Mouse (Mus musculus) kidney, postnatal 25 days (tissue): Measurements from ENCODE around the gene Ip6k2.
A peak's percentile ranks its signal among the peaks of the same experiment; 100 is the strongest.

ENCODE experiments used
- DNase-seq, 2 experiments: peaks; one replicate each; pipeline ENCODE4 v3.0.0; 2021; ENCODE audit warnings: mixed read lengths in 2 of 2

The Ip6k2 gene

GRCm38 (mm10) chr9:108782836-108783547, 604 bp upstream of the Ip6k2 start:
- DNase-seq, result no peak

- no peak for DNase-seq
Measured at GRCm38 (mm10) chr9:108785416-108785815, 1.8 kb downstream of the Ip6k2 start.

- DNase-seq, result no peak
Measured at GRCm38 (mm10) chr9:108786494-108786893, 2.9 kb downstream of the Ip6k2 start.

- DNase-seq, result no peak
Measured at GRCm38 (mm10) chr9:108787080-108787479, 3.5 kb downstream of the Ip6k2 start.

DNA sequence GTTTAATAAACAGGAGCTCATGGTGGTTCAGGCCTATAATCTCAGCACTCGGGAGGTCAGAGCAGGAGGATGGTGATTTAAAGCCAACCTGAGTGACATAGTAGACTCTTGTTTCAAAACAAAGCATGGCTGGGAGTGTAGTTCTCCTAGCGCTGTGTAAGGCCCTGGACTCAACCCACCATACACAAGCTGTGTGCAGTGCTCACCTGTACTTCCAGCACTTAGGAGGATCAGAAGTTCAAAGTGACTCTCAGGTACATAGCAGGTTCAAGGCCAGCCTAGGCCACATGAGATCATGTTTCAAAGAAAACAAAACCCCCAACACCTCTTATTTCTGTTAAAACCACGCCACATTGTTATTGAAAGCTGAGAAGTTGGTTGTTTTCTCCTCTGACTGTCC, 5.1 kb downstream of the Ip6k2 start:
- no peak for DNase-seq

- DNase-seq, result no peak
Measured at GRCm38 (mm10) chr9:108792307-108792706, 8.7 kb downstream of the Ip6k2 start.

- DNase-seq, result no peak
Measured at GRCm38 (mm10) chr9:108792730-108793129, 9.1 kb downstream of the Ip6k2 start.

DNA sequence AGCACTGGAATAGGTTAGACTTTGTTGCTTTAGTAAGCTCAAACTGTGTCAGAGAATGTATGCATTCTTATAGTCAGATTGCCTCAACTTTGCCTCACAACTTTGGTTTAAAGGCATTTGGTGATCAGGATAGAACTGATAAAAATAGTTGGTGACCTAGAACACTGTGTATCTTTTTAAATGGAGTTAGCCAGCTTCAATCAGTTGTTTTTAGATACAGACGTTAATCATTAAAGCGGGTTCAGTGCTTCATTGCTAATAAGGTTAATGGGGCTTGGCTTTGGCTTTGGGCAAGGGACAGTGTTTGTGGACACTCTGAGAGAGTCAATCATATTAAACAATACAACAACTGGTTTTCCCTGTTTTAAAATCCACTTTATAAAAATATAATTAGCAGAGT, 11.7 kb downstream of the Ip6k2 start:
- peak in 1 of 2 experiments; percentile 38 for DNase-seq

GRCm38 (mm10) chr9:108795762-108796161, 12.2 kb downstream of the Ip6k2 start:
- DNase-seq, result peak; percentile 80 to 92

DNA sequence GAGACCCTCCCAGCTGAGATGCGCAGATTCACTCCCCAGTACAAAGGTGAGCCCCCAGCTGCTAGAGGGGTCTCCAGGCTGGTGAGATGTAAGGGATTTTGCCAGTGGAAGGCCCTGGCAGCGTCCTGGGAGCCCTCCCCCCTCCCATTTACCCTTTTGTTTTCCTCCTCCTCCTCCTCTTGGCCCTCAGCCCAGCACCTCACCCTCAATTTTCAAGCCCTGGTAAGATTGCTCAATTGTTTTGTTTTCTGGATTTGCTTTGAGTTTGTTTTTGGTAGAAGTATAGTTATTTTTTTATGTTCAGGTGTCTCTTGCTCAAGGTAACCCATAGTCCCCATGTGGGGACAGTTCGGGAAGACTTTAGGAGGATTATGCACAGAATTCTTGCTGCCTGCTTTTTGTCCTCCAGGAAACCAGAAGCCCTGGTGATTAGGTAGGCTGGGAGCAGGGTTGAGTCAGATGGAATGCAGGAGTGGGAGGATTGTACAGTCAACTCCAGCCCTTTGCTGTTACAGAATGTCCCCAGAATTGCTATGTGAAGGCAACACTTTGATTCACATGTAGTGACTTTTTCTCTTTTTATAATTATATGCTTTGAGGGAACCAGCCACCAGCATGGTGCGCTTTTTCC, 12.9 kb downstream of the Ip6k2 start:
- peak in 1 of 2 experiments; percentile 56 for DNase-seq

DNA sequence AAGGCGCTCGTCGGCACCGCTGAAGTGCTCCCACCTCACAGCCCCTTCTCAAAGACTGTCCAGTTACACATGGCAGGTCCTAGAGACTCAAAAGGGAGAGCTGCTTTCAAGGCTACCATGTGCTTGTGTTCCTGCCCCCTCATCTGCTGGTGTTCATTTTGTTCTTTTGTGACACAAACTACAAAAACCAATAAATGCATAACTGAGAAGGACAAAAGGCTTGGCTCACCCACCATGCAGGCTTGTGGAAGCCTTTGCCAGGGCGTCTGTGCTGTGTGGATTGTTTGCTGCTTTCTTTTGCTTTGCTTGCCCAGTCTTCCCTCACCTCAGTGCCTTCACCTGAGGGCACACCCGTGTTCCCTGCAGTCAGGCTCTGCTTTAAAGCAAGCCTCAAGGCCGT, 13.9 kb downstream of the Ip6k2 start:
- no peak for DNase-seq

- DNase-seq, result no peak
Measured at GRCm38 (mm10) chr9:108798508-108799075, 15.0 kb downstream of the Ip6k2 start.

- DNase-seq, result no peak
Measured at GRCm38 (mm10) chr9:108799564-108799963, 16.0 kb downstream of the Ip6k2 start.

- DNase-seq, result no peak
Measured at GRCm38 (mm10) chr9:108805768-108806167, 22.2 kb downstream of the Ip6k2 start.

GRCm38 (mm10) chr9:108806379-108806778, 22.8 kb downstream of the Ip6k2 start:
- no peak for DNase-seq

GRCm38 (mm10) chr9:108806831-108807230, 23.2 kb downstream of the Ip6k2 start:
- no peak for DNase-seq

DNA sequence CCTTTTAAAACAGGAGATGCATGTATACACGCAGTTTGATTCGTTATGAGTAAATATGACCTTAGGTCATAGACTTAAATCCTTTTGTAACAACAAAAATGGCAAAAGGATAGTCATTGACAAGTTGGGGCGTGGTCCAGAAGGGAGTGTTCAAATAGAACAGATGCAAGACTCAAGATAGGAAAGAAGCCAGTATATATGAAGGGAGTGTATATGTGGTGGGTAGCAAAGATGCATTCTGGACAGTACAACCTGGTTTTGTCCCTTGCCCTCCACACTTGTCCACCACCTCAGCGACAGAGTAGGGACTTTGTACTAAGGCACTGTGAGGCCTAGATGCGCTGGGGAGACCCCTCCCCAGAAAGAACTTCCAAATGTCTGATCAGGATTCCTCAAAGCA, 24.1 kb downstream of the Ip6k2 start:
- DNase-seq, result no peak

DNA sequence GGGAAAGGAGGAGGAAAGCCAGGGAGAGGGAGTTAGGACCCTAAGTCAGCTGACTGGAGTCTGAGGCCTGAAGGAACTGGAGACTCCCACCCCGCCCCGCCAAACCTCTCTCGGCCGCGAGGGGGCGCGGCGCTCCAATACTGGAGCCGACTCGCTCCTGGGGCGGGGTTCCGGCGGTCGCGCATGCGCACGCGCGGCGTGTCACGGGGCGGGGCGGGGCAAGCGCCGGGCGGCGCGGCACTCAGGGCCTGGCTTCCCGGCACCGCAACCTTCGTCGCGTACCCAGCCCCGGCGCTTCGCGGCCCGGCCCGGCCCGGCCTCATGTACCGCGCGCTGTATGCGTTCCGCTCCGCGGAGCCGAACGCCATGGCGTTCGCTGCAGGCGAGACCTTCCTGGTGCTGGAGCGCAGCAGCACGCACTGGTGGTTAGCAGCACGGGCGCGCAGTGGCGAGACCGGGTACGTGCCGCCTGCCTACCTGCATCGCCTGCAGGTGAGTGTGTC, 24.6 kb downstream of the Ip6k2 start, which contains the start of gene Nckipsd:
TSS of gene Nckipsd (plus strand) at position 206 of the 503 bp plus-strand sequence.
- peak; percentile 95 for DNase-seq

DNA sequence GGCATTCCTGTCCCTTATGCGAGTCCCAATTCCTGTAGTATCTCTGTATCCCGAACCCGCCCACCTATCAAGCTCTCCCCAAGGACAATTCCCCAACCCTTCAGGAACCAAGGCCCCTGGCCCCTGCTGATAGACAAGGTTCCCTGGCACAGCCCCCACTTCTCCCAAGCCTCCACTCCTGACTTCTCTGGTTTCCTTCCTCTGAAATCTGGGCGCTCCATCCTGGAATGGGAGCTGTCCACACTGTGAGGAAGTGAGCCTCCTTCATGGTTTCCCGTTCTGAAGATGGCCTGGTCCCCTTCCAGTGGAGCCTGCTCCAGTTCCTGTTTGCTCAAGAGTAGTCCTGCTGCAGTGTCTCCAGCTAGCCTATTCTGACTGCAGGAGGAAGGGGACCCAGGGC, 25.6 kb downstream of the Ip6k2 start:
- peak; percentile 46 to 77 for DNase-seq

DNA sequence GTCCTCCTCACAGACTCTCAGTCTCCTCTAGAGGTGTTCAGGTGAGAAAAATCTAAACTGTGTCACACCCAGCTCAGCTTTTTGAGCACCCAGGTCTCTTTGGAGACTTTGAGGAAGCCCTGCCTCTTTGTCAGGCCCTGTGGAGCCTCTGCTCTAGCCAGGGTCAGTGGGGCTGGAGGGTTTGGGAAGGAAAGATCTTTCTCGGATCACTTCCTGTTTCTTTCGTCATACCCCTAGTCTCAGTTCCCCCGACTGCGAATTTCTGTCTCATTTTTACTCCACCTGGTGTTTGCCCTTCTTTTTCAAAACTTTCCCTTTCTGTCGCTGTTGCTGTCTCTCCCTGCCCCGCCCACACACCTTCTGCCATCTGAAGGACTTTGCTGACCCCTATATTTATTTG, 26.1 kb downstream of the Ip6k2 start:
- no peak for DNase-seq

DNA sequence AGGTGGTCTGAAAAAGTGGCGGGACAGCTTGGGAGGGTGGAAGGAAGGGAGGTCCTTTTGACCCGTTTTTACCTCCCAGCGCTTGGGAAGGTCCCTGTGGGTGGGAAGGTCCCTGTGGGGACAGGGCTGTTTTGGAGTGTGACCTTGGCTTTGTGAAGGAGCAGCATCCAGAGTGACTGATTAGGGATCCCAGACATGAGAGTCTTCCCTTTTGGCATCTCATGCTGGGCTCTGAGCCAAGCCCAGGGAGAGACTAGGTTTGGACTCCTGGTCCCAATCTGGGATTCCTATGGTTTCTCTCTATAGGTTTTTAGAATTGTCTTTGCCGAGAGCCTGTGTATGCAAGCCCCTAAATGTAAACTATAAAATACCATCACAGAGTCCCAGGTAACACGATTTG, 26.9 kb downstream of the Ip6k2 start:
- peak in 1 of 2 experiments; percentile 53 for DNase-seq

GRCm38 (mm10) chr9:108815557-108815956, 32.0 kb downstream of the Ip6k2 start:
- peak in 1 of 2 experiments; percentile 45 for DNase-seq

DNA sequence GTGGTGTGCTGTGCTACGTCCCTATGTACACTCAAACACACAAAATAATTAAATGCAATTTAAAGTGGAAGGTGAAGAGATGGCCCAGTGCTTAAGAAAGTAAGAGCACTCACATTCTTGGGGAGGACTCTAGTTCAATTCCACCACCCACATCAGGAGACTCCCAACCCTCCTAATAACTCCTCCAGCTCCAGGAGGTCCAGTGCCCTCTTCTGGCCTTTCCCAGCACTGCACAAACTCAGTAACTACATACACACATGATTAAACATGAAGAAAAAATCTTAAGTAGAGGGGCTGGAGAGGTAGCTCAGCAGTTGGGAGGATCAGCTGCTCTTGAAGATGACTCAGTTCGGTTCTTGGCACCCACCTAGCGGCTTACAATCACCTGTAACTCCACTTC, 35.9 kb downstream of the Ip6k2 start:
- peak; percentile 66 to 83 for DNase-seq

- no peak for DNase-seq
Measured at GRCm38 (mm10) chr9:108820077-108820476, 36.5 kb downstream of the Ip6k2 start.
